Mouse (Mus musculus) hematopoietic stem cell, adult 5-6 weeks (primary cell): ENCODE measurements around the gene Asb16. TPM values are rescaled to one million over a fixed set of nuclear protein-coding genes. Genes with fewer than 3 reads are reported as not detected.

Source experiments
- ATAC-seq, 2 experiments: fragments of 125-278 bp in 1 of 2; replicated peaks in 1 of 2; 2 replicates each; pipeline ENCODE4 v1.8.0; 2016 to 2017; ENCODE audit warnings: inconsistent platforms in 2 of 2, mild to moderate bottlenecking in 2 of 2, moderate number of reproducible peaks in 2 of 2, low read depth in 1 of 2, moderate TSS enrichment in 1 of 2; ENCODE audit not compliant: low FRiP score in 2 of 2, poor library complexity in 2 of 2, severe bottlenecking in 2 of 2, insufficient read depth in 1 of 2, low TSS enrichment in 1 of 2
- total RNA-seq: library from RNA; stranded (forward); fragments of 172-1452, 232-1000 nt; gene quantifications from 2 replicates; pipeline ENCODE4 v1.2.3, GENCODE M21; 2017

The Asb16 gene
- total RNA-seq: 1.3 TPM in 1 of 2 replicates, not detected in the other

DNA sequence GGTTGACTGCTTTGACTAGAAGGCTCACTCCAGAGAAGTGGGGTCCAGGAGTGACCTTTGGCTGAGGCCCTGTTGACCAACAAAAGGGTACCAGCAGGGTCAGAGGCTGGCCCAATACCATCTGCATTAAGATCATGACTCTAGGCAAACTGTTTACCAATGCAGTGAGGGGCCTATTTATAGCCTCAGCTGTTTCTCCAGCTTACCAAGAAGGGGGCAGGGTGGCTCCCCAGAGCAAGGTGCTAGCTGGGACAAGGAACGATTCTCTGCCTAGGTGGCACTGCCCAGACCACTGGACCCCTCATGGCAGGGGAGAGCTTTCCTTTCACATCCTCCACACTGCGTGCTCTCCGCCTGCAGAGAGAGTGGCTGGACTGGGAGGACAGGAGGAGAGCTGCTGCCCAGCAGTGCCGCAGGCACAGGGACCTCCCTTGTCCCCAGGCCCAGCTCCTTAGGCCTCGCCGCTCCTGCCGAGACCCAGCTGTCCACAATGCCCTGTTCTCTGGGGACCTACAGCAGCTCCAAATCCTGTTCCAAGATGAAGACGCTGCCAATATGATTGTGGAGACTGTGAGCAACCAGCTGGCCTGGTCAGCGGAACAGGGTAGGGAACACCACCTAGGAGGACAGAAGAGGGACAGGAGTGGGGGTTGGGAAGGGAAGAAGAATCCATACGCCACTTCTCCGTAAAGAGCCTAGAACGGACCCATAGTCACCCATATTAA lies at the start of gene Asb16:
Gene Asb16 (plus strand): TSS at position 224 of the 725 bp plus-strand sequence.
- no peak for ATAC-seq

DNA sequence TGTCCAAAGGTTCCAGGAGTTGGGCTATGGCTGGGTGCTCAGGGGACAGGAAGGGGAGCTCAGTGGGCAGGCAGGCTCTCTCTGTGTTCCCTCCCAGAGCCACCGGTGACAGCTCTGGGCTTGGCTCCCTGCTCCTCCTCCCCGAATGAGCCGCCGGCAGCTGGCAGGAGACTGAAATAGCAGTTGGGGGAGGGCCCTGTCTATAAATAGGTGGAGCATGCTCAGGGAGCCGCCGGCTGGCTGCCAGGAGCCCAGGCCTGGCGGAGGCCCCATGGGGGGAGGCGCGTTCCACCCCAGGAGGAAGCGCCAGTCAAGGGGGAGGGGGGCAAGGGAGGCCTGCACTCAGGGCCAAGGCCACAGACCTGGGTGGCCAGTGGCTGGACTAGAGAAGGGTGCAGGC lies 49.8 kb upstream of the Asb16 start:
- peak; percentile 70 to 87 for ATAC-seq

DNA sequence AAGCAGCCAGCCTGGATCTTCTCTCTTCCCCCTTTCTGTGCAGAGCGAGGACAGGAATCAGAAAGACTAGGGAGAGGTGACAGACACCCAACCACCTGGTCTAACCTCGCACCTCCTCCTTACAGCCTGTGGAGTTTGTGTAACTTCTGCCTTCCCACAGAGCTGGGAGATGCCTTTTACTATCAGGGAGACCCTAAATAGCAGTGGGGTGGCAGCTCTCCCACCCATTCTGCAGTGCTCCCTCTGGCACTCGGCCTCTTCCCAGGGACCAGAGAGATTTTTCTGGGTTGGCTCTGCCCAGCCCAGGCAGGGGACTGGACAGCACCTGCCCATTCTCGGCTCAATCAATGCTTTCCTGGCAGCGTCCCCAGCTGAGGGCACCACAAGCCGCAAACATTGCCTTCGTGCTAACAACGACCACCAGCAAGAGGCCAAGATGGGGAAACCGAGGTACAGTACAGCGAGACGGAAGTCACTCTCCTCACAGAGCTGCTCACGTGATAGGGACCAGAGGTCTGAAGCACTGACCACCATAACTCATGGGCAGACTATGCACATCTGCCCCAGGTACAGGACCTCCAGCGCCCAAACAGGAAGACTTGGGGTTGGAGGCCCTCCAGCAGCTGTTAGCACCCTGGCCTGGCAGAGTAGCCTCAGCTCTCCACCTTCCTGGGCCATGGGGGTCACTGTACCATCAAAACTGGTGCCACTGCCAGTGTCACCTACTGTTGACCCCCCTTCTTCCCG lies 49.1 kb upstream of the Asb16 start:
- 0 out of 4 replicates have a peak, but pooled peaks have one; percentile 2 to 12 for ATAC-seq

DNA sequence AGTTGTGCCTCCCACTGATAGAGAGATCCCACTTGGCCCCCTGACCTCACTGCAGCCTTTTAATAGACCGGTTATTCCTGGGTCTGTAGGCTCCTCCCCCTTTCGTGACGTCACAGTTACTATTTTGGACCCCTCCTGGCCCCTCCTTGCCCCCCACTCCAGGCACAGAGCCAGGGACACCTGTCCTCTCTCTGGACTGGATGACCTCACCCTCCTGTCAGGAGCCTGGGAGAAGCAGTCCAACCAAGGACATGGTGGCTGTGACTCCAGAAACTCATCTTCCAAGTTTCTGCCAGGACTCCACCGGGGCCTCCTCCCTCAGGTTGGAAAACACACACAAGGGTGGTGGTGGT lies 48.6 kb upstream of the Asb16 start:
- no peak for ATAC-seq

DNA sequence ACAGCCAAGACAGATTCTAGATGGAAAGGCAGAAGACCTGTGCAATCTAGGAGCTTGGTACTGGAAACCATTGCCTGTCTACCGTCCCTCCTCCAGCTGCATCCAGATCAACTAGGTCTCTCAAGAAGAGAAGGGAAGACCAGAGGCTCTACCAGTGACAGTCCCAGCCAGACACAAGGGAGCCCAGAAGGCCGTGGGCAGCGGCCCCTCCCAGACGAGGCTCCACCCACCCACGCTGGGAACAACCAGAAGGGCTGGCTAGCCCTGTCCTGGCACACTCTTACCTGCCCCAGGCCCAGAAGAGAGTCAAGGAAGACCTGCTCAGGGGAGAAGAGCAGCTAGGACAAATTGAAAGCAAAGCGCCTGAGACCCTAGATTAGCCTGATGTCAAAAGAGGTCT lies 48.1 kb upstream of the Asb16 start:
- ATAC-seq: no peak

DNA sequence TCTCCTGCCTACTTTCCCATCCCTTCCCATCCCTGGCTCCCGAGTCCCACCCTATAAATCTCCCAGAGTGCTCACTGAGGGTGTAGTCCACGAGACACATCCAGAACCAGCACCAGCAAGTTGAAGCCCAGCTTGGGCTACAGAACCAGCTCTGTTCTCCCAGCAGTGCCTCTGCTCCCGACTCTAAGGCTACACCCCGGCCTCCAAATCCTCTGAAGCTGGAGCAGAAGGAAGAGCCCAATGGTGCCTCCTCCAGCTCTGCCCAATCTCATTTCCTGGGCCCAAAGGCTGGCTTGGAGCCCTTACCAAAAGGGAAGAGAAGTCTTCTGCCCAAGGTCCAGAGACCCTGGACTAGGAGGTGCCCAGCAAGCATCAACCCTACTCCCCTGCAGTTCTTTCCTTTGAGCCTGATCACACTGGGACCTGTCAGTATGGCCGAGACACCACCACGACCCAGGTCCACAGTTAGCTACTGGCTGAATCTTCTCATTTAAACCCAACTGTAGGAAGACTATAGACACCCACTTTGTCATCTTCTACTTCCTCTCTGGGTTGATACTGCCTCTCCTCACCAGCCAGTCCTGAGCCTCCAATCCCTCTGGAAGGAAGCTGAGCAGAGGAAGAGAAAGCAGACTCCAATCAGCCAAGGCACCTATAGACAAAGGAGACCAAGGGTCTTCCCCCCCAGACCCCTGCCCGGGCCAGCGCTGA lies 47.1 kb upstream of the Asb16 start:
- no peak for ATAC-seq

GRCm38 (mm10) chr11:102221954-102222351 lies 46.6 kb upstream of the Asb16 start:
- ATAC-seq: no peak

GRCm38 (mm10) chr11:102223166-102223565 lies 45.4 kb upstream of the Asb16 start:
- ATAC-seq: no peak

DNA sequence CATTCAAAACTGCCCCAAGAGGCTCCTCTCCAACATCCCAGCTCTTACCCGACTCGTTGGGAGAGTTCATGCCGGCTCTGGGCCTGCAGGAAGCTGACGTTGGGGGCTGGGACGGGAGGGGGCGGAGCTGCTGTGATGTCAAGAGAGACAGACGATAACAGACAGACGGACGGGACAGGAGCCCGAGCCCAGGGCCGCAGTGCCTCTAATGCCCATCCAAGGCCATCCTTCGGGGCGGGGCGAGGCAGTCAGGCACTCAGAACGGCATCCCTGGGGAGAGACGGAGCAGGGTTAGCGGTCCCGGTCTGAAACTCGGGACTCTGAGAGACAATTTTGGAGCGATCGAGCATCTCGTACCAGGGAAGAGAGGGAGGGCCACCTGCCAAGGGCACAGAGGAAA lies 43.9 kb upstream of the Asb16 start:
- no peak for ATAC-seq

- ATAC-seq: no peak
These were observed 43.3 kb upstream of the Asb16 start for GRCm38 (mm10) chr11:102225221-102225620.

DNA sequence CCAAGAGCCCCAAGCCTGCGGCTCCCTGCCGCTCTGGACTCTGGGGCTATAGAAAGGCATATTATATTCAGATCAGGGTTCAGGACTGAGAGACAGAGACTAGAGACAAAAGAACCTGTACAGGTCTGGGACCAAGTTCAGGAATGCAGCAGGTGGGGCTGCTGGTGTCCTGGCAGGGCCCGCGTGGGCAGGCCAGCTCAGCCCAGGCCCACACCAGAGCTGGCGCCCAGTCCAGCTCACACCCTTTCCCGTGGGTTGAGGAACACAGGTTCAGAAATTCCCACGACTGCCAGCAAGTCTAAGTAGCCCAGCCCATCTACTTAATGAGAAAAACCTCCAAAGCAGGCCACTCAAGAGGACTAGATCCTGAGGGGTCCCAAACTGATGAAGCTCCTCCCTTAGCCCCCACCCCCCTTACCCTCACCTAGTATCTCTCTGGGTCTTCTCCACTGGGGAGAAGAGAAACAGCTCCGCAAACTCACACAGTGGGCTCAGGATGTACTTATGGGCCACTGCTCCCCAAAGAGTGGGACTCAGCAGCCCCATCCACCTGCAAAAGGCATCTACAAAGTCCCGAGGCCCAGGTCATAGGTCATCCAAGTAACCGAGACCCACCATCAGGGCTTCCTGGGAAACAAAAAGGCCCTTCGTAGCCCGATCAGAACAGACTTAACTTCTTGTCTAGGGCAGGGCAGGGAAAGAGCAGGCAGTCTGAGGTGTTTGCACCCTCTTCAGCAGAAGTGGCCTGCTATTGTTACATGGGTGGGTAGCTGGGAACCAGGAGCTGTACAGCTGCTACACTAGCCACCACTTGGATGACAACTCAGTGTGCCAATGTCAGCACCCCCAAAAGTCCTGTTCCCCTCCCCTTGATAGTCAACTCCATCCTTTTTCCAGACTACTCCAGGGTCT lies 42.2 kb upstream of the Asb16 start:
- no peak for ATAC-seq

- ATAC-seq: no peak
These were observed 41.0 kb upstream of the Asb16 start for GRCm38 (mm10) chr11:102227270-102228190.

- ATAC-seq: no peak
These were observed 40.4 kb upstream of the Asb16 start for GRCm38 (mm10) chr11:102228191-102228545.

DNA sequence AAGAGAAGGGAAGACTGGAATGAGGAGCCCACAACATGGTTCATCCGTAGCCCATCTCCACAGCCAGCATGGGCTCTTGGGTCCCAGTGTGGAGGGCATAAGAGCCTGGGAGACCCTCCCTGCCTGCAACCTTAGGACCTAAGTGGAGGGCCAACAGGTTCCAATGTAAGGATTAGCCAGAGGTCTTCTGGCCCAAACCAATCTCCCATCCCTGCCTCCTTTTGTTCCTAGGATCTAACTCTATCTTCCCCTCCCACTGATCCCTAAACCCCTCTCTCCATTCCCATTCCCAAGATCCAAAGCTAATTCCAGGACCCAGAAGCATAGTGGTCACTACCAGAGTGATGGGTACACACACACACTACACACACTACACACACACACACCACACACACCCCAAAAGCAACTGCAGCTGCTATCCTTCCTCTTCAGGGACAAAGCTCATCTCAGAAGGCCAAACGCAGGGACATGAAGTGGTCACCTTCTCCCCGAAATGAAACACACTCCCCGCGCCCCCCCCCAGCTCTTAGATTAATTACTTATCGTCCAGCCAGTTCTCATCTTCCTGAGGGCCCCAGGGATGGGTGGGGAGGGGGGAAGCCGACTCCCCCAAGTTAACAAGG lies 39.8 kb upstream of the Asb16 start:
- ATAC-seq: no peak

DNA sequence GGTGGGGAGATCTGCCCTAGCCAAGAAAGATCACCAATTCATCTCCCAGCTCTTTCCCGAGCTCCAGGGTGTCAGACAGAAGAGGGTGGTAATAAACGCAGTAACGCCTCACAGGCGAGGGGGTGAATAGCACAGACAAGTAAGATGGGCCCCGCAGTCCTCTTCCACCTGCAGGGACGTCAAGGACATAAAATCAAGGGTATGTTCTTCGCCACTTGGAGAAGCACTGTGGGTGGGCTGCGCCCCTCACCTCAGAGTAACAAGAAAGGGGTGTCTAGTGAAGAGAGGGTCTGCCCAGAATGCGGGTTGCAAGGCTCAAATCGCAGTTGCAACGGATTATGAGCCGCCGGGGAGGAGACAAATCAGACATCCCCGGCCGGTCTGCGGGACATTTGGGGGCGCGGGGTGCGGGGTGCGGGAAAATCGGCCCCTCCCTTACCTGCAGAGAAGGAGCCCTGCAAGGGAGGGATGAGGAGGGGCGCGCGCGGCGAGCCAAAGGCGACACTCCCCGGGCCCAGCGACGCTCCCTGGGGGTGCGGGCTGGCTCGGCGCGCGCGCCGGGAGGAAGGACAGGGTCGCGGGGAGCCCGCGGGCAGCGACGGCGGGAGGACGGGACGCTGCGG lies 39.1 kb upstream of the Asb16 start:
- ATAC-seq: no peak
